Mouse (Mus musculus) heart, adult 2 months (tissue): ENCODE data around the gene Mroh8. TPM values are rescaled to one million over a fixed set of nuclear protein-coding genes. Genes with fewer than 3 reads are reported as not detected.
A peak's percentile ranks its signal among the peaks of the same experiment; 100 is the strongest.

Experiments
- DNase-seq, 2 experiments: peaks; one replicate each; pipeline ENCODE4 v3.0.0; 2021
- H3K27ac ChIP-seq: fragments of 200-600 bp; 2 replicates; pipeline ENCODE4 v1.8.1; 2022
- H3K27me3 ChIP-seq: fragments of 200-500 bp; 2 replicates; pipeline ENCODE4 v1.6.1; 2012; ENCODE audit warnings: mild to moderate bottlenecking, low read length, inconsistent platforms, mixed read lengths; ENCODE audit not compliant: control insufficient read depth, insufficient read depth
- H3K36me3 ChIP-seq: fragments of 200-500 bp; 2 replicates; pipeline ENCODE4 v1.6.1; 2012; ENCODE audit warnings: low read length, inconsistent platforms; ENCODE audit not compliant: control insufficient read depth, insufficient read depth
- H3K4me1 ChIP-seq: fragments of 200-500 bp; 2 replicates; pipeline ENCODE4 v1.6.1; 2011; ENCODE audit warnings: low read length; ENCODE audit not compliant: control insufficient read depth, insufficient read depth
- H3K4me3 ChIP-seq: fragments of 200-600 bp; 2 replicates; pipeline ENCODE4 v1.8.1; 2022
- H3K79me2 ChIP-seq: fragments of 200-500 bp; replicated peaks from 2 replicates; pipeline ENCODE4 v1.6.1; 2012; ENCODE audit warnings: mild to moderate bottlenecking, inconsistent platforms, low read length, moderate library complexity, mixed read lengths; ENCODE audit not compliant: control insufficient read depth, insufficient read depth
- H3K9ac ChIP-seq: fragments of 200-500 bp; 2 replicates; pipeline ENCODE4 v1.6.1; 2012; ENCODE audit warnings: low read depth, mild to moderate bottlenecking, control low read depth, inconsistent platforms, low read length, mixed read lengths
- CTCF ChIP-seq: fragments of 200-600 bp; IDR thresholded peaks from 2 replicates; pipeline ENCODE4 v1.8.1; 2022; ENCODE audit warnings: antibody characterized with exemption, mild to moderate bottlenecking, moderate library complexity
- EP300 ChIP-seq: fragments of 200-500 bp; IDR thresholded peaks from 2 replicates; pipeline ENCODE4 v1.6.1; 2011; ENCODE audit warnings: low read depth, low read length, control low read depth; ENCODE audit not compliant: insufficient read depth
- POLR2A ChIP-seq: fragments of 200-500 bp; IDR thresholded peaks from 2 replicates; pipeline ENCODE4 v1.6.1; 2011; ENCODE audit warnings: mild to moderate bottlenecking, low read depth, low read length, control low read depth; ENCODE audit not compliant: insufficient read depth
- WGBS: fragments of 180-500 bp; shearing (Covaris S2); methylation state at CpG from one replicate; pipeline ENCODE4 v1.1.7; 2018; 5-methylcytosine and 5-hydroxymethylcytosine counted together
- intact Hi-C: fragments of 180-260 bp; cut with DNase I; formaldehyde crosslinking; loops from one replicate; pipeline ENCODE4 v1.15.1; 2025
- polyA plus RNA-seq: library from polyadenylated mRNA; depleted of rRNA; stranded (reverse); fragments of >200 nt; gene quantifications from 2 replicates; pipeline ENCODE4 v1.2.3, GENCODE M21; 2012
- total RNA-seq, 2 experiments: library from RNA; stranded (reverse); gene quantifications; 2 replicates each; pipeline ENCODE4 v1.2.3; 2021

Mroh8 gene
- total and polyA plus RNA-seq, 3 experiments, result 0.08 to 0.21 (median 0.18) TPM

DNA sequence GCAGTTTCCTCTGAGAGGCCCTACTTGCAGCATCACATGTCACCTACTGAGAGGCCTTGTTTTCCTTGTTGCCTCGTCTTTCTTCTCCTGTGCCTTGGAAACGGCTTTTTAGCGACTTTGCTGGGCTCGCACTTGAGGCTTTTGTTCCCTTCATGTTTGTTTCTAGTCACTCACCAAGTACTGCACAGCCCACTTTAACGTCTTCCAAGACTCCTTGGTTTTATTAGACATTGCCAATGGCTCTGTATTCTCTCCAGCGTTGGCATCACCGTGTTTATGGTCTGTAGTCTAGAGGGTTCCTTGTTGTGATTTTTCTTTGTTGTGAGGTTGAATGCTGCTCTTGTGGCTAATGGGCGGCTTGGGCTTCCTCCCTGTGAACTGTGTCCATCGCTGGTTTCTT lies 23.7 kb upstream of the Mroh8 start:
- intact Hi-C loops, result no loop called here
- H3K36me3 ChIP-seq, result no peaks in the 10 kb centered on the region
- 80% methylated on average over 9 of the region's 9 CpGs for WGBS
- no peak overlapping the region for H3K27ac ChIP-seq
- no peak for TF ChIP-seq EP300
- TF ChIP-seq POLR2A, result no peak
- TF ChIP-seq CTCF, result no peak
- no peak overlapping the region for H3K4me3 ChIP-seq
- no peaks in the 10 kb centered on the region for H3K27me3 ChIP-seq
- H3K4me1 ChIP-seq, result no peaks in the 10 kb centered on the region
- DNase-seq, result no peak
- no peak overlapping the region for H3K9ac ChIP-seq
- H3K79me2 ChIP-seq, result no peaks in the 10 kb centered on the region

DNA sequence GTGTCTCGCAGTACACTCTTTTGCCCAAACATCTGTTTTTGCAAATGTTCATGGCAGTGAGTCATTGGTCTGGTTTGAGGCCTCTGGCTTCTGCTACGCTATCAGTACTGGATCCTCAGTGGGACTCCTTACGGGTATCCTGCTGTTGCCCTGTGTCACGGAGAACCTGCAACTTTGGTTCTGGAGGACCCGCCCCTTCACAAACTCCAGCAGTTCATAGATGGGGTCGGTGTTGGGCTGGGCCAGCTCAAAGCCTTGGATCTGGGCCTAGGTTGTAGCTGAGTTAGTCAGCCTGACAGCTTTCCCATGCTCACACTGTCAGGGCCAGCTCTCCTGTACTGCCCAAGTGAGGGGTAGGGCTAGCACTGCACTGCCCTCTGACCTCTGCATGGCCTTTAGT lies 20.7 kb upstream of the Mroh8 start:
- no peaks in the 10 kb centered on the region for H3K36me3 ChIP-seq
- WGBS, result 84% methylated on average over 6 of the region's 6 CpGs
- H3K27ac ChIP-seq, result no peak overlapping the region
- DNase-seq, result no peak
- no peak overlapping the region for H3K4me3 ChIP-seq
- intact Hi-C loops, result no loop called here
- no peaks in the 10 kb centered on the region for H3K27me3 ChIP-seq
- no peaks in the 10 kb centered on the region for H3K4me1 ChIP-seq
- H3K79me2 ChIP-seq, result no peaks in the 10 kb centered on the region
- TF ChIP-seq EP300 (no peak), POLR2A (no peak), CTCF (no peak)
- H3K9ac ChIP-seq, result no peak overlapping the region

DNA sequence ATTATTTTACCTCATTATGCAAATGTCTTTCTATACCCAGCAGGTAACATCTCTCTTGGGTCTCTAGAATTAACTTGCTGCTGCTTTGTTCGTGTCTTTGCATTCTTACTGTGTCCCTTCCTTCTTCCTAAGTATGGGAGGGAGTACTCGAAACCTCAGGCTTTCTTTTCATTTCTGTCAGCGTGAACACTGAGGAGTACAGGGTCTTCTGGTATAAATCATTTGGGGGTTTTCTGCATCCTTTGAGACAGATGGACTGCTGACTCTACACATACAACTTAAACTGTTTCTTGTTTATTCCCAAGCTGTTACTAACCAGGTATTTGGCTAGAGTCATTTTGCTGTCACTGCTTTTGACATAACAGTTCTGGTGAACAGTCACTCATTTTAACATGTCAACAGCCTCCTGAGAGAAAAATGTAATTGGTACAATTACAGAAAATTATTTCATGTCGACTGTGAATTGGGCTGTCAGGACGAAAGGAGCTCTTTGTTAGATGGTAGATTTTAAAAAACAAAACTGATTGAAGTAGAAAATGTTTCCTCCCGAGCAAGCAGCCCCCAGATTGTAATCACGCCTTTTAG lies 16.8 kb upstream of the Mroh8 start:
- intact Hi-C loops, result no loop called here
- Histone ChIP-seq H3K9ac (no peak overlapping the region), H3K27ac (no peak overlapping the region), H3K27me3 (no peaks in the 10 kb centered on the region), H3K36me3 (no peaks in the 10 kb centered on the region), H3K4me3 (no peak overlapping the region), H3K79me2 (no peaks in the 10 kb centered on the region), H3K4me1 (no peaks in the 10 kb centered on the region)
- DNase-seq, result no peak
- TF ChIP-seq CTCF, result no peak
- TF ChIP-seq POLR2A, result no peak
- no peak for TF ChIP-seq EP300
- WGBS, result 90% methylated on average over 7 of the region's 7 CpGs

DNA sequence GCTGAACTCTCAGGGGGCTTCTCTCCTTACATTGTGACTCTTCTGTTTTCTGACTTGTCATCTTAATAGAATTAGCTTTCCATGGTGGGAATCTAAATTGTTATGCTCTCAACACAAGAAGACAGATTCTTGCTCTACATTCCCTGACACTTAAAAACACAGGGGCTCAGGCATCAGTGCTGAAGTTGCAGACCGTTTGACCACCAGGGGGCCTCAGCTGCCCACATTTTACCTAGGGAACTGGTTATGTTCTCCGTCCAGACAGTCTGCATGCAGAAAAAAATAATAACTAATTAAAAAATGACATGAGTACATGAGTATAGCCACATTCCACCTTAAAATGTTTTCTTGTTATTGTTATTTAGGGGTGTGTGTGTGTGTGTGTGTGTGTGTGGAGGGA lies 12.7 kb upstream of the Mroh8 start:
- intact Hi-C loops, result loop anchor here (5.0 kb wide), 1 partner anchor 165 kb away; no protein-coding TSS in a partner anchor
- Histone ChIP-seq H3K36me3 (no peaks in the 10 kb centered on the region), H3K4me3 (no peak overlapping the region), H3K27me3 (no peaks in the 10 kb centered on the region), H3K9ac (no peak overlapping the region), H3K4me1 (no peaks in the 10 kb centered on the region), H3K79me2 (no peaks in the 10 kb centered on the region), H3K27ac (no peak overlapping the region)
- TF ChIP-seq EP300 (0 out of 2 replicates have a peak, but pooled peaks have one; percentile 32), POLR2A (no peak), CTCF (peak; percentile 85)
- DNase-seq, result peak; percentile 43 to 72
- 17% methylated on average over 2 of the region's 2 CpGs for WGBS

DNA sequence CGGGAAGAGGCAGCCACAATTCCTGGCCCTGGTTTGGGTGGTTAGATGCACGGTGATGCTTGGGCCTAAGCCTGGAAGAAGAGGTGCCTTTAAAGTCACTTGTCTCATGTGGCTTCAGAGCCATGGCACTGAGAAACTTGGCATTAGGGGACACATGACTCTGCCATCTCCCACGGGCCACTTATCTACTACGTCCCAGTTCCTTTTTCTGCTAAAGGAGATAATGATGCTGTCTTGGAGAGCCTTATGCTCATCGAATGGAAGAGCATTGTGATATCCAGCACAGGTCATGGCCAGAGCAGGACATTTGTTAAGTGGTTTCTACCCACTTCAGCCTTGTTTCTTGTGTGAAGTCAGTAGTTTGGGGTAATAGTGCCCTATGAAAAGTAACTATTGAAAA lies 9.6 kb upstream of the Mroh8 start:
- intact Hi-C loops, result no loop called here
- Histone ChIP-seq H3K9ac (no peak overlapping the region), H3K27me3 (no peaks in the 10 kb centered on the region), H3K4me1 (no peaks in the 10 kb centered on the region), H3K27ac (no peak overlapping the region), H3K79me2 (no peaks in the 10 kb centered on the region), H3K36me3 (no peaks in the 10 kb centered on the region), H3K4me3 (no peak overlapping the region)
- TF ChIP-seq EP300 (no peak), CTCF (no peak), POLR2A (no peak)
- 62% methylated on average over 5 of the region's 5 CpGs for WGBS
- no peak for DNase-seq

DNA sequence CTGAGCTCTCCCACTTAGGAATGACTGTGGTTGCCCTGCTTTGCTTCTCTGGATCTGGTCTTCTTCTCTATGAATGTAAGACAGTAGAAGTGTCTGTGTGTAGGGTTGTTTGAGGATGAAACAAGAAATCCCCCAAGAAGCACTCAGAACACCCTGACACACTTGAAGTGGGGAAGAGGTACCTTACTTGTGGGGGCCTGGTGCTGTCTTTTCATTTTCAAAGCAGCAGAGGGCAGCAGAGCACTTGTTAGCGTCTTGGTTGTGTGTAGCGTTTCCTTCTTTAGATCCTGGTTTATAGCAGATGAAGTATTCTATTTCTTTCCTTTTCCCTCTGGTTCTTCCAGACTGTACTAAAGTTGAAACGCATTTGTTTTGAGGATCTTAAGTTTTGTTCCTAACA lies 8.2 kb upstream of the Mroh8 start:
- Histone ChIP-seq H3K79me2 (no peaks in the 10 kb centered on the region), H3K9ac (no peak overlapping the region), H3K27me3 (no peaks in the 10 kb centered on the region), H3K27ac (no peak overlapping the region), H3K4me3 (no peak overlapping the region), H3K36me3 (no peaks in the 10 kb centered on the region), H3K4me1 (no peaks in the 10 kb centered on the region)
- peak in 1 of 2 experiments; percentile 21 for DNase-seq
- no peak for TF ChIP-seq POLR2A
- peak; percentile 83 for TF ChIP-seq CTCF
- WGBS, result 9% methylated on average over 3 of the region's 3 CpGs
- intact Hi-C loops, result loop anchor here (2.0 kb wide), 1 partner anchor 283 kb away; the partner anchor contains the start of gene Blcap
